Mouse (Mus musculus): ENCODE measurements around the gene Mrvi1. TPM values are rescaled to one million over a fixed set of nuclear protein-coding genes. Genes with fewer than 3 reads are reported as not detected.

Mrvi1 gene
- polyA plus RNA-seq (2012; rRNA removed): 2.2 and 2.7 TPM in 2 replicates

GRCm38 (mm10) chr7:110982053-110982705 is at the start of gene Mrvi1:
Gene Mrvi1, minus strand, starts transcription at chr7:110982461.
- Histone ChIP-seq H3K27ac (ENCODE audit: insufficient read depth, low read length) (no peak within 1 kb of the TSS), H3K4me1 (ENCODE audit: control insufficient read depth, insufficient read depth, low read length) (no peaks in the 10 kb centered on the region), H3K4me3 (replicated peaks; ENCODE audit: insufficient read depth, low read depth, low read length) (no peak within 1 kb of the TSS), H3K27me3 (ENCODE audit: control insufficient read depth, insufficient read depth, low read length) (no peaks in the 10 kb centered on the region)
- DNase-seq: peak in 1 of 2 experiments; percentile 3
- TF ChIP-seq CTCF (IDR thresholded peaks at IDR 0.05; ENCODE audit: borderline replicate concordance, insufficient read depth, low read depth, low read length): no peak
- no peak for TF ChIP-seq POLR2A (IDR thresholded peaks at IDR 0.05; ENCODE audit: borderline replicate concordance, insufficient read depth, low read length)
- 39% methylated on average over 7 of the region's 7 CpGs for WGBS

- H3K4me1 ChIP-seq (ENCODE audit: control insufficient read depth, insufficient read depth, low read length): no peaks in the 10 kb centered on the region; the same call in 1 of the 2 replicates
Observed at GRCm38 (mm10) chr7:111029046-111029553, 46.8 kb upstream of the Mrvi1 start.

GRCm38 (mm10) chr7:111028281-111029045 is 46.2 kb upstream of the Mrvi1 start, which contains the start of gene Ctr9:
Gene Ctr9, plus strand, starts transcription at chr7:111028951.
- whole genome bisulfite sequencing: 3% methylated on average over 45 of the region's 45 CpGs
- H3K27ac ChIP-seq (ENCODE audit: insufficient read depth, low read length): peak within 1 kb of the TSS; percentile 95
- H3K27me3 ChIP-seq (ENCODE audit: control insufficient read depth, insufficient read depth, low read length): no peaks in the 10 kb centered on the region
- no peaks in the 10 kb centered on the region; the same call in 1 of the 2 replicates for H3K4me1 ChIP-seq (ENCODE audit: control insufficient read depth, insufficient read depth, low read length)
- DNase-seq: peak; percentile 92 to 97
- no peak for TF ChIP-seq CTCF (IDR thresholded peaks at IDR 0.05; ENCODE audit: borderline replicate concordance, insufficient read depth, low read depth, low read length)
- TF ChIP-seq POLR2A (IDR thresholded peaks at IDR 0.05; ENCODE audit: borderline replicate concordance, insufficient read depth, low read length): peak; percentile 88
- H3K4me3 ChIP-seq (replicated peaks; ENCODE audit: insufficient read depth, low read depth, low read length): peak within 1 kb of the TSS; percentile 96

More at GRCm38 (mm10) chr7:111029046-111029553, 46.8 kb upstream of the Mrvi1 start:
- no peak overlapping the region for H3K27ac ChIP-seq (ENCODE audit: insufficient read depth, low read length)
- peak overlapping the region; percentile 96 for H3K4me3 ChIP-seq (replicated peaks; ENCODE audit: insufficient read depth, low read depth, low read length)
- WGBS: under 1% methylated on average over 29 of the region's 29 CpGs
- no peak for TF ChIP-seq POLR2A (IDR thresholded peaks at IDR 0.05; ENCODE audit: borderline replicate concordance, insufficient read depth, low read length)
- TF ChIP-seq CTCF (IDR thresholded peaks at IDR 0.05; ENCODE audit: borderline replicate concordance, insufficient read depth, low read depth, low read length): no peak
- H3K27me3 ChIP-seq (ENCODE audit: control insufficient read depth, insufficient read depth, low read length): no peaks in the 10 kb centered on the region
- no peak for DNase-seq

GRCm38 (mm10) chr7:111024912-111025311 is 42.7 kb upstream of the Mrvi1 start:
- Histone ChIP-seq H3K4me1 (ENCODE audit: control insufficient read depth, insufficient read depth, low read length) (no peaks in the 10 kb centered on the region; the same call in 1 of the 2 replicates), H3K27ac (ENCODE audit: insufficient read depth, low read length) (no peak overlapping the region), H3K27me3 (ENCODE audit: control insufficient read depth, insufficient read depth, low read length) (no peaks in the 10 kb centered on the region), H3K4me3 (replicated peaks; ENCODE audit: insufficient read depth, low read depth, low read length) (no peak overlapping the region)
- WGBS: 72% methylated on average over 4 of the region's 4 CpGs
- no peak for DNase-seq
- TF ChIP-seq CTCF (IDR thresholded peaks at IDR 0.05; ENCODE audit: borderline replicate concordance, insufficient read depth, low read depth, low read length) (no peak), POLR2A (IDR thresholded peaks at IDR 0.05; ENCODE audit: borderline replicate concordance, insufficient read depth, low read length) (no peak)

GRCm38 (mm10) chr7:111024068-111024594 is 41.9 kb upstream of the Mrvi1 start:
- Histone ChIP-seq H3K27me3 (ENCODE audit: control insufficient read depth, insufficient read depth, low read length) (no peaks in the 10 kb centered on the region), H3K4me3 (replicated peaks; ENCODE audit: insufficient read depth, low read depth, low read length) (no peak overlapping the region), H3K27ac (ENCODE audit: insufficient read depth, low read length) (no peak overlapping the region), H3K4me1 (ENCODE audit: control insufficient read depth, insufficient read depth, low read length) (no peaks in the 10 kb centered on the region)
- TF ChIP-seq CTCF (IDR thresholded peaks at IDR 0.05; ENCODE audit: borderline replicate concordance, insufficient read depth, low read depth, low read length): no peak
- TF ChIP-seq POLR2A (IDR thresholded peaks at IDR 0.05; ENCODE audit: borderline replicate concordance, insufficient read depth, low read length): no peak
- WGBS: 27% methylated on average over 8 of the region's 8 CpGs
- peak in 1 of 2 experiments; percentile 11 for DNase-seq

GRCm38 (mm10) chr7:111020814-111021213 is 38.6 kb upstream of the Mrvi1 start:
- no peaks in the 10 kb centered on the region for H3K4me1 ChIP-seq (ENCODE audit: control insufficient read depth, insufficient read depth, low read length)
- no peak for DNase-seq
- no peak overlapping the region for H3K4me3 ChIP-seq (replicated peaks; ENCODE audit: insufficient read depth, low read depth, low read length)
- 84% methylated on average over 4 of the region's 4 CpGs for WGBS
- no peaks in the 10 kb centered on the region for H3K27me3 ChIP-seq (ENCODE audit: control insufficient read depth, insufficient read depth, low read length)
- no peak overlapping the region for H3K27ac ChIP-seq (ENCODE audit: insufficient read depth, low read length)
- TF ChIP-seq POLR2A (IDR thresholded peaks at IDR 0.05; ENCODE audit: borderline replicate concordance, insufficient read depth, low read length): no peak
- no peak for TF ChIP-seq CTCF (IDR thresholded peaks at IDR 0.05; ENCODE audit: borderline replicate concordance, insufficient read depth, low read depth, low read length)

- H3K27me3 ChIP-seq (ENCODE audit: control insufficient read depth, insufficient read depth, low read length): no peaks in the 10 kb centered on the region; the same call in 1 of the 2 replicates
- WGBS: 85% methylated on average over 3 of the region's 3 CpGs
- H3K4me1 ChIP-seq (ENCODE audit: control insufficient read depth, insufficient read depth, low read length): no peaks in the 10 kb centered on the region
- H3K4me3 ChIP-seq (replicated peaks; ENCODE audit: insufficient read depth, low read depth, low read length): no peak overlapping the region
- no peak overlapping the region for H3K27ac ChIP-seq (ENCODE audit: insufficient read depth, low read length)
- TF ChIP-seq CTCF (IDR thresholded peaks at IDR 0.05; ENCODE audit: borderline replicate concordance, insufficient read depth, low read depth, low read length) (no peak), POLR2A (IDR thresholded peaks at IDR 0.05; ENCODE audit: borderline replicate concordance, insufficient read depth, low read length) (no peak)
- no peak for DNase-seq
Observed at GRCm38 (mm10) chr7:111016921-111017320, 34.7 kb upstream of the Mrvi1 start.
